Mouse (Mus musculus) liver, postnatal 0 days (tissue): ENCODE data around the gene Ccdc185.

Source experiments
- CTCF ChIP-seq: sonication (generic); IDR thresholded peaks from 2 replicates; pipeline ENCODE4 v1.5.1; 2016; ENCODE audit warnings: antibody characterized with exemption, low read depth
- EP300 ChIP-seq: IDR thresholded peaks from 2 replicates; pipeline ENCODE4 v1.6.1; 2016; ENCODE audit warnings: antibody characterized with exemption, low read depth, mild to moderate bottlenecking

GRCm38 (mm10) chr1:182732695-182733094 lies 16.3 kb downstream of the Ccdc185 start:
- TF ChIP-seq CTCF (no peak), EP300 (no peak)
